Mouse (Mus musculus): Measurements from ENCODE around the gene Brap. TPM values are rescaled to one million over a fixed set of nuclear protein-coding genes. Genes with fewer than 3 reads are reported as not detected.
A peak's percentile ranks its signal among the peaks of the same experiment; 100 is the strongest.

The Brap gene
- total RNA-seq, 2 experiments from 2014 or later, result 27.4 to 31.0 TPM

- peak in 1 of 2 experiments; percentile 60 for DNase-seq (ENCODE audit: low spot score in 2 of 2)
These were observed 52.7 kb downstream of the Brap start for GRCm38 (mm10) chr5:121712934-121713538.

GRCm38 (mm10) chr5:121714331-121714730, 54.0 kb downstream of the Brap start:
- DNase-seq (ENCODE audit: low spot score in 2 of 2), result no peak

GRCm38 (mm10) chr5:121714928-121715327, 54.6 kb downstream of the Brap start:
- no peak for DNase-seq (ENCODE audit: low spot score in 2 of 2)

GRCm38 (mm10) chr5:121718462-121718861, 58.1 kb downstream of the Brap start:
- DNase-seq (ENCODE audit: low spot score in 2 of 2), result no peak

GRCm38 (mm10) chr5:121720888-121721585, 60.7 kb downstream of the Brap start:
- no peak for DNase-seq (ENCODE audit: low spot score in 2 of 2)

GRCm38 (mm10) chr5:121721841-121722240, 61.5 kb downstream of the Brap start:
- DNase-seq (ENCODE audit: low spot score in 2 of 2), result no peak

GRCm38 (mm10) chr5:121724678-121725077, 64.3 kb downstream of the Brap start:
- DNase-seq (ENCODE audit: low spot score in 2 of 2), result no peak

GRCm38 (mm10) chr5:121730057-121730456, 69.7 kb downstream of the Brap start:
- DNase-seq (ENCODE audit: low spot score in 2 of 2), result no peak

GRCm38 (mm10) chr5:121736641-121737040, 76.3 kb downstream of the Brap start:
- DNase-seq (ENCODE audit: low spot score in 2 of 2), result no peak

Other genes starting within 250 kb of the Brap start
- 10 to 100 TPM in 1 of 2 experiments, 1 to 10 TPM in 1; 9.2 to 12.7 TPM for gene Tmem116, start 208.7 kb upstream of the Brap start, total RNA-seq (2021)
- gene Erp29, start 208.1 kb upstream of the Brap start, total RNA-seq (2021), result 100 to 1,000 TPM in 1 of 2 experiments, 10 to 100 TPM in 1; 97.7 to 115 TPM
- not detected for gene Adam1b, start 157.1 kb upstream of the Brap start, total RNA-seq (2021)
- gene Adam1a, start 115.1 kb upstream of the Brap start, total RNA-seq (2021), result 1 to 10 TPM; 4.3 to 5.7 TPM
- not detected for gene Gm42878, start 115.1 kb upstream of the Brap start, total RNA-seq (2021)
- gene Mapkapk5, start 114.7 kb upstream of the Brap start, total RNA-seq (2021), result 10 to 100 TPM; 79.0 to 81.4 TPM
- gene Aldh2, start 66.7 kb upstream of the Brap start, total RNA-seq (2021), result 100 to 1,000 TPM; 140 to 143 TPM
- gene Acad12, start 41.6 kb upstream of the Brap start, total RNA-seq (2021), result 10 to 100 TPM; 10.6 to 11.5 TPM
- gene Acad10, start within 50 bp of the Brap start, total RNA-seq (2021), result 1 to 10 TPM; 6.6 to 6.8 TPM
- gene Atxn2, start 50.8 kb downstream of the Brap start, total RNA-seq (2021), result 100 to 1,000 TPM; 143 to 152 TPM
- gene Sh2b3, start 177.1 kb downstream of the Brap start, total RNA-seq (2021), result 10 to 100 TPM; 29.4 to 30.0 TPM
- gene Pheta1, start 188.4 kb downstream of the Brap start, total RNA-seq (2021), result 1 to 10 TPM; 9.5 to 9.9 TPM

All from gastrocnemius, postnatal 4 days (tissue).